Mouse (Mus musculus) ES-E14 (cell line): ENCODE measurements around the gene Stub1. TPM values are rescaled to one million over a fixed set of nuclear protein-coding genes. Genes with fewer than 3 reads are reported as not detected.

ENCODE experiments used
- DNase-seq: peaks from one replicate; pipeline ENCODE4 v3.0.0-alpha.2; 2013; ENCODE audit warnings: low read depth, low spot score
- H3K27ac ChIP-seq: 2 replicates; pipeline ENCODE4 v1.5.1; 2012; ENCODE audit warnings: low read depth, mild to moderate bottlenecking, low read length, moderate library complexity, mixed read lengths; ENCODE audit not compliant: poor library complexity, insufficient read depth, severe bottlenecking
- H3K36me3 ChIP-seq: 2 replicates; pipeline ENCODE4 v1.6.1; 2012; ENCODE audit warnings: mild to moderate bottlenecking, low read length, moderate library complexity, mixed read lengths; ENCODE audit not compliant: control insufficient read depth, poor library complexity, insufficient read depth, severe bottlenecking
- H3K4me1 ChIP-seq, 2 experiments: fragments of 150-350 bp in 1 of 2; sonication (generic) in 1 of 2; 2 replicates each; pipeline ENCODE4 v1.6.1; 2012; ENCODE audit warnings: low read length in 2 of 2, mild to moderate bottlenecking in 1 of 2, mixed read lengths in 1 of 2; ENCODE audit not compliant: control insufficient read depth in 2 of 2, insufficient read depth in 2 of 2, poor library complexity in 1 of 2
- H3K4me3 ChIP-seq, 2 experiments: fragments of 150-350 bp in 1 of 2; sonication (generic) in 1 of 2; 2 replicates each; pipeline ENCODE4 v1.5.1; 2012; ENCODE audit warnings: low read length in 2 of 2, low read depth in 1 of 2, mild to moderate bottlenecking in 1 of 2, mixed read lengths in 1 of 2; ENCODE audit not compliant: insufficient read depth in 1 of 2, poor library complexity in 1 of 2, severe bottlenecking in 1 of 2
- H3K9ac ChIP-seq: 2 replicates; pipeline ENCODE4 v1.6.1; 2012; ENCODE audit warnings: low read depth, mild to moderate bottlenecking, low read length, mixed read lengths; ENCODE audit not compliant: poor library complexity, insufficient read depth, severe bottlenecking
- H3K9me3 ChIP-seq: fragments of 150-350 bp; sonication (generic); 2 replicates; pipeline ENCODE4 v1.6.1; 2012; ENCODE audit warnings: low read depth, mild to moderate bottlenecking, low read length; ENCODE audit not compliant: control insufficient read depth, insufficient read depth
- CHD2 ChIP-seq: IDR thresholded peaks from 2 replicates; pipeline ENCODE4 v1.6.1; 2014; ENCODE audit warnings: mild to moderate bottlenecking, low read depth, low read length, inconsistent platforms
- HCFC1 ChIP-seq: IDR thresholded peaks from 2 replicates; pipeline ENCODE4 v1.6.1; 2012; ENCODE audit warnings: low read length, inconsistent platforms, borderline replicate concordance; ENCODE audit not compliant: insufficient read depth
- MAFK ChIP-seq: IDR thresholded peaks from 2 replicates; pipeline ENCODE4 v1.6.1; 2014; ENCODE audit warnings: mild to moderate bottlenecking, low read depth, low read length, inconsistent platforms; ENCODE audit not compliant: insufficient read depth
- ZC3H11A ChIP-seq: IDR thresholded peaks from 2 replicates; pipeline ENCODE4 v1.6.1; 2012; ENCODE audit warnings: low read depth, mild to moderate bottlenecking, inconsistent platforms, low read length, borderline replicate concordance
- ZNF384 ChIP-seq: IDR thresholded peaks from 2 replicates; pipeline ENCODE4 v1.6.1; 2012; ENCODE audit warnings: low read depth, low read length, inconsistent platforms
- in situ Hi-C, 2 experiments: fragments of 600-800 bp; cut with MboI; formaldehyde crosslinking; loops; one replicate each; pipeline ENCODE4 v1.15.1; 2025; ENCODE audit warnings: low sequenced_read_pairs in 2 of 2, inconsistent platforms in 1 of 2; ENCODE audit not compliant: unreplicated experiment in 2 of 2
- total RNA-seq: library from RNA; depleted of rRNA; stranded (reverse); fragments of 300-350 nt; gene quantifications from 2 replicates; pipeline ENCODE4 v1.2.3, GENCODE M21; 2012

Gene Stub1
- total RNA-seq, 1 experiment: 161 TPM

- no peak for TF ChIP-seq MAFK
- no peak for TF ChIP-seq ZC3H11A
- TF ChIP-seq ZNF384: no peak
- TF ChIP-seq HCFC1: no peak
- TF ChIP-seq CHD2: no peak
- Histone ChIP-seq H3K4me3 (no peak overlapping the region), H3K9me3 (no peaks in the 10 kb centered on the region), H3K9ac (no peak overlapping the region), H3K27ac (no peak overlapping the region), H3K4me1 (peaks cover 2 to 16% of the 10 kb centered on the region in 2 experiments; a peak in 1 of 4 replicates), H3K36me3 (peaks cover 47% of the 10 kb centered on the region)
- no peak for DNase-seq
- in situ Hi-C loops: no loop called here
These were observed 7.3 kb upstream of the Stub1 start for GRCm38 (mm10) chr17:25840519-25840918.

- Histone ChIP-seq H3K4me3 (no peak overlapping the region), H3K9me3 (no peaks in the 10 kb centered on the region), H3K27ac (no peak overlapping the region), H3K36me3 (peaks cover 55% of the 10 kb centered on the region), H3K9ac (no peak overlapping the region), H3K4me1 (peaks cover 1 to 23% of the 10 kb centered on the region in 2 experiments; a peak in 1 of 4 replicates)
- DNase-seq: no peak
- TF ChIP-seq ZC3H11A (no peak), ZNF384 (no peak), HCFC1 (no peak), CHD2 (no peak), MAFK (no peak)
- in situ Hi-C loops: no loop called here
These were observed 6.4 kb upstream of the Stub1 start for GRCm38 (mm10) chr17:25839455-25840235.

GRCm38 (mm10) chr17:25838904-25839303 lies 5.7 kb upstream of the Stub1 start:
- in situ Hi-C loops: no loop called here
- Histone ChIP-seq H3K27ac (no peak overlapping the region), H3K9me3 (no peaks in the 10 kb centered on the region), H3K9ac (no peak overlapping the region), H3K4me3 (no peak overlapping the region), H3K36me3 (peaks cover 56% of the 10 kb centered on the region), H3K4me1 (peaks cover 0 to 24% of the 10 kb centered on the region in 2 experiments; a peak in 1 of 4 replicates)
- DNase-seq: no peak
- TF ChIP-seq ZNF384: no peak
- TF ChIP-seq CHD2: no peak
- TF ChIP-seq HCFC1: no peak
- TF ChIP-seq MAFK: no peak
- TF ChIP-seq ZC3H11A: no peak

GRCm38 (mm10) chr17:25837533-25837932 lies 4.3 kb upstream of the Stub1 start:
- H3K27ac ChIP-seq: no peak overlapping the region
- H3K36me3 ChIP-seq: peaks cover 56% of the 10 kb centered on the region
- in situ Hi-C loops: no loop called here
- H3K4me3 ChIP-seq: no peak overlapping the region
- H3K9me3 ChIP-seq: no peaks in the 10 kb centered on the region
- no peak for DNase-seq
- TF ChIP-seq MAFK (no peak), CHD2 (no peak), HCFC1 (no peak), ZC3H11A (no peak), ZNF384 (no peak)
- peaks cover 0 to 19% of the 10 kb centered on the region in 2 experiments; a peak in 1 of 4 replicates for H3K4me1 ChIP-seq
- H3K9ac ChIP-seq: no peak overlapping the region
